Mouse (Mus musculus) forebrain, embryonic 13.5 days (tissue): ENCODE data around the gene Gm21887. TPM values are rescaled to one million over a fixed set of nuclear protein-coding genes. Genes with fewer than 3 reads are reported as not detected.
"Not testable (repeated sequence)": the region's sequence is repeated elsewhere in the genome, so short reads cannot be mapped to it uniquely, and the experiment has no call there.

Experiments
- ATAC-seq: fragments of 200-750 bp; cut with Nextera tagmentation; 2 replicates; pipeline ENCODE4 v1.8.0; 2017
- H3K27ac ChIP-seq: fragments of 300-500 bp; sonication (generic); 2 replicates; pipeline ENCODE4 v1.5.1; 2015; ENCODE audit warnings: inconsistent platforms, mild to moderate bottlenecking, moderate library complexity
- H3K27me3 ChIP-seq: fragments of 300-500 bp; sonication (generic); 2 replicates; pipeline ENCODE4 v1.6.1; 2015; ENCODE audit warnings: mild to moderate bottlenecking, inconsistent platforms
- H3K36me3 ChIP-seq: fragments of 300-500 bp; sonication (generic); 2 replicates; pipeline ENCODE4 v1.6.1; 2015; ENCODE audit warnings: mild to moderate bottlenecking, inconsistent platforms; ENCODE audit not compliant: poor library complexity, severe bottlenecking
- H3K4me1 ChIP-seq: fragments of 300-500 bp; sonication (generic); 2 replicates; pipeline ENCODE4 v1.6.1; 2015; ENCODE audit warnings: inconsistent platforms
- H3K4me2 ChIP-seq: fragments of 300-500 bp; sonication (generic); 2 replicates; pipeline ENCODE4 v1.6.1; 2015; ENCODE audit warnings: inconsistent platforms, mild to moderate bottlenecking, moderate library complexity
- H3K4me3 ChIP-seq: fragments of 300-500 bp; sonication (generic); 2 replicates; pipeline ENCODE4 v1.5.1; 2015; ENCODE audit warnings: mild to moderate bottlenecking, inconsistent platforms
- H3K9ac ChIP-seq: fragments of 300-500 bp; sonication (generic); 2 replicates; pipeline ENCODE4 v1.6.1; 2015; ENCODE audit warnings: mild to moderate bottlenecking, inconsistent platforms
- H3K9me3 ChIP-seq: fragments of 300-500 bp; sonication (generic); replicated peaks from 2 replicates; pipeline ENCODE4 v1.6.1; 2016; ENCODE audit warnings: inconsistent platforms
- WGBS: fragments of 180-500 bp; shearing (Covaris S2); methylation state at CpG from one replicate; pipeline ENCODE4 v1.1.7; 2015; 5-methylcytosine and 5-hydroxymethylcytosine counted together
- polyA plus RNA-seq: library from polyadenylated mRNA; unstranded; fragments of >200 nt; fragmentation: Nextera tagmentation; extraction: Ambion mirVana; gene quantifications from 2 replicates; pipeline ENCODE4 v1.2.1, GENCODE M21; 2015

The Gm21887 gene
- polyA plus RNA-seq: 195 and 234 TPM in 2 replicates

DNA sequence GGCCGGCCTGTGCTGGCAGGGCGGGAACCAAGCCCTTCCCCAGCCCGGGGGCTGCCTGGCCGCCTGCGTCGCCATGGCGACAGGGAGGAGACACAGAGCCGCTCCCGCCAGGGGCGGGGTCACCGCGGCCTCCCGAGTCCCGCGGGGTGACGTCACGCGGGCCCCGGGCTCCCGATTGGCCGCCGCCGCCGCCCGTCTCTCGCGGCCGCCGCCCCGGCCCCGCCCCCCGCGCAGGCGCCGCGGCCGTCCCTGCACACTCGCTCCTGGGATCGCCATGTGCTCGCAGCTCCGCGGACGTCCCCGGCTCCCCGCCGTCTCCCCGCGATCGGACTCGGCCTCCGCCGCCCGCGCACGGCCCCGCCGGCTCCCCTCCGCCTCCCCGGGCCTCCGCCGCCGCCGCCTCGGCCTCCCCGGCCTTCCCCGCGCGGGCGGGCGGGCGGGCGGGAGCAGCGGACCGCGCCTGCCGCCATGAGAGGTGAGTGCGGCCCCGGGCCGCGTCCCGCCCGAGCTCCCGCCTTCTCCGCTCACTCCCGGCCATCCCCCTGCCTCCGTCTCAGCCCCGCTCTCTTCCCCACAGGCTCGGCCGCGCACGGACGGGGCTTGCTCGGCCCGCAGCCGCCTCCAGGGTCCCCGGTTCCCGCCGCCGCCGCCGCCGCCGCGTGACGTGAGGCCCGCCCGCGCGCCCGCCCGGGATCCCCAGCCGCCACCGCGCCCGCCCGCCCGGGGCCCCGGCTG lies at the start of gene Gm21887:
TSS of gene Gm21887 (plus strand) at position 644 of the 735 bp plus-strand sequence.
- Histone ChIP-seq H3K4me2 (peak within 1 kb of the TSS; percentile 39), H3K4me3 (peak within 1 kb of the TSS; percentile 52), H3K9me3 (peaks cover 44% of the 10 kb centered on the region), H3K36me3 (peaks cover 22% of the 10 kb centered on the region), H3K27ac (peak within 1 kb of the TSS; percentile 52), H3K9ac (peak within 1 kb of the TSS; percentile 74)
- not testable (repeated sequence) for H3K27me3 ChIP-seq, H3K4me1 ChIP-seq
- 68% methylated on average over 118 of the region's 118 CpGs for WGBS
- peak; percentile 88 for ATAC-seq

DNA sequence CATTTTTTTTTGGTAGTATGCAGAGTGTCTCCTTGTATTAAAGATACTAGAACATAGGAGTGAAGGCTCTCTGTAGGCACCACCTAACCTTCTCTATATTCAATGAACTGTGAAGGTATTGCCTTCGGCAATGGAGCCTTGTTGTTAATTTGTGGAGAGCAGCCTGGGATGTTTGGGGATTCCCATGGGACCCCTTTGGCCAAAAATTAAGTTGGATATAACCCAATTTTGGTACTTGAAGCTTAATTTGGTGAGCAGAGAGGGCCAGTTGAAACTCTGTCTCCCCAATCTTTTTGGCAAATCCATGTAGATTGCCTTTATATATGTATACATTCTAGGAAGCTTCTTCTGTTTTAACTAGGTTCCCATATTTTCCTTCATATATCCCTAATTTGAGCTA lies 40.1 kb upstream of the Gm21887 start:
- Histone ChIP-seq H3K4me3 (no peak overlapping the region), H3K4me1 (no peaks in the 10 kb centered on the region), H3K9ac (no peak overlapping the region), H3K9me3 (peaks cover 34% of the 10 kb centered on the region), H3K4me2 (no peak overlapping the region), H3K27ac (no peak overlapping the region), H3K27me3 (no peaks in the 10 kb centered on the region), H3K36me3 (peaks cover 30% of the 10 kb centered on the region)
- 94% methylated on average over 1 of the region's 1 CpGs for WGBS
- ATAC-seq: no peak

DNA sequence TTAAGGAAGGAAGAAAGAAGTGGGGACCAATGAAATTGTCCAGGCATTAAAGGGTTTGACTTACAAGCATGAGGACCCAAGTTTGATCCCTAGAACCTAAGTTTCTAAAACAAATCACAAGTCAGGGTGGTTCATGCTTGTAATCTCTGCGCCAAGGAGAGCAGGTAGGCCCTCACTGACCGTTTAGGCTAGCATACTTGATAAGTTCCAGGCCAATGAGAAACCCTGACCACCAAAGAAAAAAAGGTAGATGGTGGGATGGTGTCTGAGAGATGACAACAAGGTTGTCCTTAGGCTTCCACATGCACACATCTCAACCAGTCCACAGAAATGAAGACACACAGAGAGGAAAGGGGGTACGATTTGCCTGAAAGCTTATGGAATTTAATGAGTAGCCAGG lies 39.7 kb upstream of the Gm21887 start:
- H3K4me3 ChIP-seq, H3K27ac ChIP-seq, H3K9ac ChIP-seq, H3K4me1 ChIP-seq, H3K4me2 ChIP-seq, H3K27me3 ChIP-seq: not testable (repeated sequence)
- ATAC-seq: peak; percentile 52; the same call in 1 of the 2 replicates
- Histone ChIP-seq H3K9me3 (peaks cover 38% of the 10 kb centered on the region), H3K36me3 (peaks cover 34% of the 10 kb centered on the region)
- 86% methylated on average over 3 of the region's 3 CpGs for WGBS

DNA sequence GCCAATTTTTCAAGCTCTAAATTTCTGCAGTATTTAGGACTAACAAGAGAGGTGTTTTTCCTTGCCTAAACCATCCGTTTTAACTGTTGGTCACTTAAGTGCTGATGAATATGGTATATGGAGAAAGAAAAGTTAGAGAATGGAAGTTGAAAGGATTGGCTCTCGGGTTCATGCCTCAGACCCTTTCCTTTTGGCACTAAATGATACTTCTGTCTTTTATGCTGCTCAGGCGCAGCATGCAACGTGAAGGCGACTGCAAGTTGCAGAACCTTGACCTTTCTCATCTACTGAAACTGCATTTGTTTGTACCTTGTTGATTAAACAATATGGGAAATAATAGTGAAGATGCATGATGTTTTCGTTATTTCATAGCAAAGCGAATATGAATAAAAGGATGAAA lies 38.9 kb upstream of the Gm21887 start:
- H3K4me1 ChIP-seq, H3K27me3 ChIP-seq, H3K9ac ChIP-seq, ATAC-seq, H3K27ac ChIP-seq, H3K4me3 ChIP-seq, H3K4me2 ChIP-seq: not testable (repeated sequence)
- H3K9me3 ChIP-seq: peaks cover 46% of the 10 kb centered on the region
- H3K36me3 ChIP-seq: peaks cover 40% of the 10 kb centered on the region
- 88% methylated on average over 7 of the region's 7 CpGs for WGBS

DNA sequence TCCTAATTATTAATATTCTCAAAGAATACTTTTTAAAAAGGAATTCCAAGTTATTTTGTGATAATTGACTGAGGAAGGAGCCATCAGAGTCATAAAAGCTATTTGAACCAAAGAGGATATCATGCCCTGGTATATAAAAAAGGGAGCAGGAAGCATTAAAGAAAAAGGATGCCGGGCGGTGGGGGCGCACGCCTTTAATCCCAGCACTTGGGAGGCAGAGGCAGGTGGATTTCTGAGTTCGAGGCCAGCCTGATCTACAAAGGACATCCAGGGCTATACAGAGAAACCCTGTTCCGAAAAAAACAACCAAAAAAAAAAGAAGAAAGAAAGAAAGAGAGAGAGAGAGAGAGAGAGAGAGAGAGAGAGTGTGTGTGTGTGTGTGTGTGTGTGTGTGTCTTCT lies 37.9 kb upstream of the Gm21887 start:
- not testable (repeated sequence) for H3K4me1 ChIP-seq, H3K4me3 ChIP-seq, ATAC-seq, H3K4me2 ChIP-seq, H3K27ac ChIP-seq, H3K9ac ChIP-seq, H3K27me3 ChIP-seq
- Histone ChIP-seq H3K9me3 (peaks cover 51% of the 10 kb centered on the region), H3K36me3 (peaks cover 44% of the 10 kb centered on the region)
- 89% methylated on average over 6 of the region's 6 CpGs for WGBS

DNA sequence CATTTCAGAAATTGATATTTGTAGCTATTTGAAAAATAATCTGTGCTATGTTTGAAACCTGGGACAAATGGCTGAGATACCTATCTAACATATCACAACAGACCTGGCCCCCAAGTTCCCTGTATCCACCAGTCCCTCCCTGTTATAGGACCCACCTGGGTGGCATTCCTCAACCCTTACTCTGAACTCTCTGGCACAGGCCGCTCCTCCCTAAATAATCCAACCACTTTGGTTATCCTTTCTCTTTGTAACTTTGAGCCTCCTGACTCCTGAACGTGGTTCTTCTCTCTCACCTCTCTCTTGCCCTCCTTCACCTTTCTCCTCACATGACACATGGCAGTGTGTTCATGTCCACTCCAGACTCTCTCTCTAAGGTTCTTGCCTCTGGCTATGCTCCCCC lies 37.3 kb upstream of the Gm21887 start:
- not testable (repeated sequence) for H3K27ac ChIP-seq, H3K27me3 ChIP-seq, H3K4me1 ChIP-seq, H3K4me2 ChIP-seq, H3K4me3 ChIP-seq, H3K9ac ChIP-seq
- Histone ChIP-seq H3K36me3 (peaks cover 46% of the 10 kb centered on the region), H3K9me3 (peaks cover 53% of the 10 kb centered on the region)
- 76% methylated on average over 2 of the region's 2 CpGs for WGBS
- 0 out of 2 replicates have a peak, but pooled peaks have one; percentile 31 for ATAC-seq

DNA sequence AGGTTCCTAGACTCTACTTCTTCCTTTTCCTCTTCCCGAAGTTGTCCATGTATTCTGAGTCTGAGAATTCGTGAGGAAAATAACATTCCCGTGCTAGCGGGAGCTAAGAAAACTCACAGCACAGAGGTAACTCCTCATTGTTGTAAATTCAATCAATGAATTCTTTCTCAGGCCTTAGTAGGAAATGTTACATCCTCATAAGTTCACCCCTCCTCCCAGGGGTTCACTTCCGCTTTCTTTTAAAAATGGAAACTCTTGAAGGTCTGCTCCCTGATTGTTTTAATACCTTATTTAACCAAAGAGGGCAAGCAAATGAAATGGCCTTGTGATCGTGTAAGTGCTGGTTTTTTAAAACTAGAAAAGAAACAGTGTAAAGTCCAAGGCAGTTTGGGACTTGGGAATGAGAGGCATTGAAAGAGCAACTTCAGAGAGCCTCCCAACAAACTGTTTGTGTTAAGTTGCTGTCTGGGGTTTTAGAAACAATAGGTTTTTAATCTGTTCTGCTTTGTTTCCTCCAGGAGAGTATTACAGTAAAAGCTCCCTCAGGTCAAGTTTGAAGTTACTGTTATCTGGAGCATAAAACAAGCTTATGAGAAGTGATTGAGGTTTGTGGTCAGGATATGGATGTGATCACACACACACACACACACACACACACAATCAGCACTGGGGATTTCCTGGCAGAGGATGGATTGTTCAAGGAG lies 36.5 kb upstream of the Gm21887 start:
- not testable (repeated sequence) for H3K9ac ChIP-seq, H3K4me3 ChIP-seq, H3K4me2 ChIP-seq, H3K4me1 ChIP-seq, H3K27me3 ChIP-seq, ATAC-seq, H3K27ac ChIP-seq
- H3K36me3 ChIP-seq: peaks cover 50% of the 10 kb centered on the region
- WGBS: 74% methylated on average over 6 of the region's 6 CpGs
- peaks cover 55% of the 10 kb centered on the region for H3K9me3 ChIP-seq

DNA sequence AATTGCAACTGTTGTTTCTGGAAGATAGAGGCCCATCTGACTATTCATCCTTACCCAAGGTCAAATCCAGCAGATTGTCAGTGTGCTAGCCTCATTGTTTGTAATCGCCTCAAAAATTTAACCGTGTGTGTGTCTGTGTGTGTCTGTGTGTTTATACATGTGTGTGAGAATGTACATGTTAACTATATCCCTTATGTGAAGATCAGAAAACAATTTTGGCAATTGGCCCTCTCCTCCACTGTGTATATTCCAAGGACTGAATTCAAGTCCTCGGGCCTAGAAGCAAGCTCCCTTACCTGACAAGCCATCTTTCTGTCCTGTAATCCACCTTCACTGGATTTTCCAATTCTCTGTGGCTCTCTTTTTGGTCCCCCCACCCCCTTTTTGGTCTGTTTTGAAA lies 35.7 kb upstream of the Gm21887 start:
- not testable (repeated sequence) for ATAC-seq, H3K27me3 ChIP-seq, H3K27ac ChIP-seq, H3K4me3 ChIP-seq, H3K9ac ChIP-seq, H3K4me2 ChIP-seq, H3K4me1 ChIP-seq
- 61% methylated on average over 3 of the region's 3 CpGs for WGBS
- Histone ChIP-seq H3K9me3 (peaks cover 63% of the 10 kb centered on the region), H3K36me3 (peaks cover 58% of the 10 kb centered on the region)

DNA sequence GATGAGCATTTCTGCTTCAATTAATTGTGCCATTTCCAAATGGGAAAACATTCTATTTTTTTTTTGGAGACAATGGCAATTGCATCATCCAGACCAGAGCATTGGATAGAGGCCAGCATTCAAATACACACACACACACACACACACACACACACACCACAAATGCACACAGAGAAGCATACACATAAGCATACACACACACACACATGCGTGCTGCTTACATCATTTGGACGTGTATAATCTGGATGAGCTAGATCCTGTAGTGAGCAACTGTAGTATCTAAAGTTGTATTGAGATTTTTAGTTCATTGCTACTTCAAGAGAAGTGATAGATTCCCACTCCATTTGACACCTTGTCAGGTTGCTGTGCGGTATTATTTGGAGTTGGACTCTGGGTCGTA lies 35.0 kb upstream of the Gm21887 start:
- not testable (repeated sequence) for H3K27me3 ChIP-seq, H3K4me1 ChIP-seq, H3K27ac ChIP-seq, ATAC-seq, H3K4me3 ChIP-seq, H3K4me2 ChIP-seq, H3K9ac ChIP-seq
- H3K36me3 ChIP-seq: peaks cover 59% of the 10 kb centered on the region
- 67% methylated on average over 4 of the region's 4 CpGs for WGBS
- peaks cover 69% of the 10 kb centered on the region for H3K9me3 ChIP-seq

DNA sequence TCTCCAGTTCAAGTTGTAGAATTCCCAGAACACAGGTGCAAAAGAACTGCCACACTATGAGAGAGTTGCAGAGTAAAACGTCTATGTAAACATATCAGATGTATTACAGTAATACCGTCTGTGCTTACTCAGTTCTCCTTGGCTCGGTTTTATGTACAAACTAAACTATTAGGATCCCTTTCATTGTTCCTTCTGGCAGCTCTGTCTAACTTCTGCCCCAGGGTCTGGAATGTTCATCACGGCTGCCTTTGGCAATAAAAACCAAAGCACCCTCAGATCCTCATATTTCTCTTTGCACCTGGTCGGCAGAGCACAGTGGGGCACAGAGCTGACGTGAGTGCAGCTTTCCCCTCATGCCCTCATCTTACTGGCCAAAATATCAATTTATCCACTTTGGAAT lies 34.5 kb upstream of the Gm21887 start:
- WGBS: 78% methylated on average over 6 of the region's 6 CpGs
- Histone ChIP-seq H3K9me3 (peaks cover 70% of the 10 kb centered on the region), H3K36me3 (peaks cover 59% of the 10 kb centered on the region)
- not testable (repeated sequence) for H3K27me3 ChIP-seq, H3K4me1 ChIP-seq, H3K9ac ChIP-seq, H3K27ac ChIP-seq, H3K4me2 ChIP-seq, ATAC-seq, H3K4me3 ChIP-seq

DNA sequence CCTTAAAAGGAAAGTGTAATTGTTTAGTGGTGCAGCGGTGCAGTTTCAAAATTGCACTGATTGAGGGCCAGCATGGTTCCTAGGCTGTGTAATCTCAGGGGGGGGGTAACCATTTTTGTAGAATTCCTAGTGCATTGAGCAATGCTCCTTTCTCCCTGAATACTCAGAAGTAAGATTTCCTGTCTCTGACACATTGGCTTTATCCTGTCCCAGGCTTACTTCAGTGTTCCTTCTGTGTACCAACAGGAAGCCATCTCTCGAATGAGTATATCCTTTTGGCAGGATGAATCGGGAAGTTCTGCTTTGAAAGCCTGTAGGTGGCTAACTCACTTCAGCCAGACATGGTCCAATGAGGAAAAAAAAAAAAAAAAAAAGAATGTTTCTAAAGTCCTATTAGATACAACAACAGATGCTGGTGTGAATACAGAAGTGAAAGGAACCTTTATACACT lies 33.8 kb upstream of the Gm21887 start:
- peaks cover 73% of the 10 kb centered on the region for H3K9me3 ChIP-seq
- 80% methylated on average over 3 of the region's 3 CpGs for WGBS

DNA sequence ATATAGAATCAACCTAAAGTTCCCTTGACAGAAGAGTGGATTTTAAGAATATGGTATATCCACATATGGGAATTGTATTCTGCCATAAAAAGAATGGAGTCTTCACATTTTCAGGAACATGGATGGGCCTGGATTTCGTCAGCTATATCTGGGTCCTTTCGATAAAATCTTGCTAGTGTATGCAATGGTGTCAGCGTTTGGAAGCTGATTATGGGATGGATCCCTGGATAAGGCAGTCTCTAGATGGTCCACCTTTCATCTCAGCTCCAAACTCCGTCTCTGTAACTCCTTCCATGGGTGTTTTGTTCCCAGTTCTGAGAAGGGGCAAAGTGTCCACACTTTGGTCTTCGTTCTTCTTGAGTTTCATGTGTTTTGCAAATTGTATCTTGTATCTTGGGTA lies 33.1 kb upstream of the Gm21887 start:
- 66% methylated on average over 5 of the region's 5 CpGs for WGBS
- not testable (repeated sequence) for H3K9ac ChIP-seq, H3K4me2 ChIP-seq, ATAC-seq, H3K4me1 ChIP-seq, H3K27me3 ChIP-seq, H3K27ac ChIP-seq, H3K4me3 ChIP-seq
- H3K36me3 ChIP-seq: peaks cover 65% of the 10 kb centered on the region
- H3K9me3 ChIP-seq: peaks cover 77% of the 10 kb centered on the region

More for the DNA sequence above, 33.8 kb upstream of the Gm21887 start:
- H3K27me3 ChIP-seq, H3K27ac ChIP-seq, H3K4me2 ChIP-seq, H3K4me1 ChIP-seq, H3K9ac ChIP-seq, H3K4me3 ChIP-seq: not testable (repeated sequence)
- H3K36me3 ChIP-seq: peaks cover 61% of the 10 kb centered on the region
- ATAC-seq: 0 out of 2 replicates have a peak, but pooled peaks have one; percentile 5
